Mouse (Mus musculus) gastrocnemius, postnatal 4 days (tissue): ENCODE measurements around the gene Slc51b. TPM values are rescaled to one million over a fixed set of nuclear protein-coding genes. Genes with fewer than 3 reads are reported as not detected.

ENCODE experiments used
- DNase-seq, 2 experiments: peaks; one replicate each; pipeline ENCODE4 v3.0.0; 2021 to 2022; ENCODE audit warnings: low spot score in 2 of 2, mixed read lengths in 2 of 2
- long read RNA-seq, 2 experiments: library from polyadenylated mRNA; stranded (forward); transcript quantifications; one replicate each; pipeline ENCODE4 v2.0.0; 2021
- total RNA-seq, 2 experiments: library from RNA; stranded (reverse); gene quantifications; 2 replicates each; pipeline ENCODE4 v1.2.3; 2021

Slc51b gene
- total RNA-seq = not detected
- long read RNA-seq, experiment 1 = 0 reads
- long read RNA-seq, experiment 2 = 0 reads

DNA sequence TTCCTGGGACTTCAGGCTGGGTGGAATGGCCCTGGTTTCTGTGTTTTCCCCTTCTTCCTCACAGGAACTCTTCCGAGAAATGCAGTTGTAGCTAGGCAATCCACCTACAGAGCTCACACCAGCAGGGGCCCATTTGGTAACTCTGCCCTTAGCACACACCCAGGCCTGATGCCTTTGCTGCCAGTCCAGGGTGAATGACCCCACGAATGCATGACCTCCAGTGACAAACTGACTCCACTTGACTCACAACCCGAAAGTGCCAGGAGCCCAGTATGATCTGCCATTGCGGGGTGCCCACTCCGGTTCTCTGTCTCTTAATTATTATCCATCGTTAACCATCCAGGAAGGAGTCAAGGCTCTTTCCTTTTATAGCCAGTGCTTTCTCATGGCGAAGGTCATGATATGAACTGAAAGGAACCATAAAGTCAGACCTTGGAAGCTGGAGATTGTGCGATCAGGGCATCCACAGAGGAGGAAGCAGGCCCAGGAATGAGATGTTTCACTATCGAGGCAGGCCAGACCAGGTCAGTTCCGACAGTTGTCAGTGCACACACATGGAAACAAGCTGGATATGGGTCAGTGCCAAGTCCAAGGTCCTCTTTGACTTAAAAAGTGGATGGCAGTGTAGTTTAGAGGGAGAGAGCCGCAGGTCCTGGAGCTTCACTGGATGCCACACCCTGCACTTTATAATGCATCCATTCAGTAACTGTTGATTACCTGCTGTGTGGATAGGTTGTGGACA, at the start of gene Slc51b:
Gene Slc51b, minus strand, starts transcription at position 196 of the 742 bp plus-strand sequence.
- no peak for DNase-seq

DNA sequence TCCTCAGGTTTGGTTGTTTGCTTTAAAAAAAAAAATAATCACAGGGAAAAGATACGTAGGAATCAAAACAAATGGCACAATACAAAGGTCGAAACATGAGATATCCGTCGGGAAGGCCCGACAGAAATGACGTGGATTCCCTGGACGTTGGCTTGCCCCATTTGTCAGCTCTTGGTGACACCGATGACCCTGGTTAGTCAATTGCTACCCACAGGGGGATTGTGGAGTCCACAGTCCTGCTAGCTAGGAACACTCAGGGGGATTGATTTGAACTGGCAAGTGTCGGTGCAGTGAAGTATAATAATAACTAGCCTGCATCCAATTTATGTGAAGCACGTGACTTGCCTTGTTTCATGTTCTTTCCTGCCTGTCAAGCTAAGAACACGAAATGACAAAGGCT, 44.9 kb upstream of the Slc51b start:
- DNase-seq = no peak

DNA sequence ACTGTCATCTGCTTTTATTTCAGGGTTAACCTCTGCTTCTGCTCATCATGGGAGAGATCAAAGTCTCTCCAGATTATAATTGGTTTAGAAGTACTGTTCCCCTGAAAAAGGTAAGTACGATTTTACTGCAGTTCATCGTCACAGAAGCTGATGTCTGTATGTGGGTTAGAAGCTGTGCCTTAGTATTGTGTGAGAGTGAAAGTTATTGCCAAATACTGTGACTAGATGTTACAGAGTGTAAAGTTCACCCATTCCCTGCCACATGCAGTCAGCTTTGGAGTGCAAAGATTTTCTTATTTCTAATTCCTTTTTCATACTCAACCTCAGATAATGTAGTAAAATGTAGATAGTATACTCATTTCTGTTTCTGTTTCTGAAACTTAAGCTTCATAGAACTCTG, 42.5 kb upstream of the Slc51b start:
- DNase-seq = no peak

DNA sequence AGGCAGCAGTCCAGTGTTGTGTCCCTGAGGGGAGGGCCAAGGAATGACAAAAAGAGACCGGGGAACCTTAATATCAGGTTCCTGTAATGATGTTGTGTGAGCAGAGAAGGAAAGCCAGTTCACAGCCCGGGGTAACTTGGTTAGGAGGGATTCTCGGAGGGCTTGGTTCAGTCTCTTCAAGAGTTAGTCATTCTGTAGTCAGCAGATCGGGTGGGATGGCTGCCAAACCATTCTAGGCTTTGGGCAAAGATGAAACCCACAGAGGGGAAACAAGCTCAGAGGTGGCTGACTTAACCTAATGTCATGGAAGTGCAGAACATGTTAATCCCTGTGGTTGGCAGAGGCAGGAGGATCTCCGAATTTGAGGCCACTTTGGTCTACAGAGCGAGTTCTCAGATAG, 41.4 kb upstream of the Slc51b start:
- peak in 1 of 2 experiments; percentile 24 for DNase-seq

DNA sequence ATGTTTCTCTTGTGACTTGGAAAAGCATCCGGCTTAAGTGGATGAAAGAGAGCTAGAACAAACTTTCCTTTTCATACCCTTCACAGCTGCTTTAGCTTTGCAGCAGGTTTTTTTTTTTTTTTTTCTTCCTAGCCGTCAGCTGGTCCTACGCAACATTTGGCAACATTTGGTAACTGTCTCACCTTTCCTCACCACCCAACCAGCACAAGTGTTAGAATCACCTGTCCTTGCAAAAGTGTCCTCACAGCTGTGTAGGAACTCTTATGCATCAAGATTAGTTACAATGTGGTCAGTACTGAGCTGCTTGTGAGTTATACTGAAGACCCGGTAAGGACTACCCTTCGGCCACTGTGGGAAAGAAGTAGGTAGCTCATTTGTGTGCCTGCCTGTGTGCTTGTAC, 39.8 kb upstream of the Slc51b start:
- no peak for DNase-seq

DNA sequence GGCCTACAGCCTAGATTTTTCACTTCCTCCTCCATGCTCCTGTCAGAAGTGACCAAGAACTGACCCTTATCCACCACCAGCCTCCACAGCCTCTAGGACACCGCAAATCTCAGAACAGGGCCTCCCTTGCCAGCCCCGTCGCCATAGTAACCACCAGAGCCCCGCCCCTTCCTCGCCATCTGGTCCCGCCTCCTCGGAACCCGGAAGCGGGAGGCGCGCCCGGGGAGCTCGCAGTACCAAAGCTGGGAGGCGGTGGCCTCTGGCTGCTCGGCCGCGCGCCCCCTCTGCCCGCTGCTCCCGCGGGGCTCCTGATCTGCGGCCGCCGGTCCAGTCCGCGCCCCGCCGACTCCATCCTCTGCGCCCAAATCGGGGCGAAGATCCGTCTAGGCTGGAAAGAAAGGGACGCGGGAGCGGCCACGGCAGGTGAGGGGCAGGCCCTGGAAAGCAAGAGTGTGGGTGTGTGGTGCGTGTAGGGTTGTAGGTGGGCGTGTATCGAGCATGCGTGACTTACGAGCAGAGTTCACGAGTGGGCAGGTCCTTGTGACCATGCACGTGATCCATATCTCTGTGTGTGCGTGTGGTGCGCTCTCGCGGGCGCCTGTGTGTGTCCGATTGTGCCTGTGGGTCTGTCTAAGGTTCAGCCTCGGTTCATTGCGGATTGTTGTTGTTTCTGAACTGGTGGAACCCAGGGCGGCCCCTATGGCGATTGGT, 38.1 kb upstream of the Slc51b start, which contains the start of gene Spg21:
Gene Spg21, plus strand, starts transcription at position 216 of the 711 bp plus-strand sequence.
- peak; percentile 95 to 96 for DNase-seq

DNA sequence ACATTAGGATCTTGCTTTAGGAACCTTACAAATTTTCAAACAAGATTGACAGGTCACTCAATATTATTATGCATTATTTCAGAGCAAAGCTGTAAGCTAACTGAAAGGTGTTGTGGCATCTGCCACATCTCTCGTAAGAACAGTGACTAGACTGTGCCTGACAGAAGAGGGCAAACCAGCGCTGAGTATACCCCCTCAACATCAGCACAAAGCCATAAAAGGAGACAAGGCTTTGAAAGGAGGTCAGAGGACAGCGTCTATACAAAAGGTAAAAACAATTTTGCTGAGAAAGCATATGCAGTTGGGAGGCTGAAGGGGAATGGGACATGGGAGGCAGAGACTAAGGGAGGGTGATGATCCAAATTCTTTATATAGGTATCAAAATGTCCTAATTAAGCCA, 37.4 kb upstream of the Slc51b start:
- DNase-seq = no peak

DNA sequence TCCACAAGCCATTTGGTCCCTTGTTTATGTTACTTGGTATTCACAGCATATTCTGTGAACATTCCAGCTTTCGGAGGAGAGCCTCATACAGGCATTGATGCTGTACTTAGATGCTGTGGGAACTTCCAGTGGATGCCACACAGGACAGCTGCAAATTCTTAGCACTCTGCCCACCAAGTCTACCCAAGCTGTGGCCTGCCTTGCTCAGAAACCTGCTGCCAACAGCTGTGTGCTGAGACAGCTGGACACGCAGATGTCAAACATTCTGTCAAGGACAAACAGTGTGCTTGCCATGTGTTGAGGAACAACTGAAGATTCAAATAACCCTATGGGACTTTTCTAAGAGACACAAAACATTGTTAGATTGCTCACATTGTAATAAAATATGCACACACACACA, 36.2 kb upstream of the Slc51b start:
- peak in 1 of 2 experiments; percentile 25 for DNase-seq

DNA sequence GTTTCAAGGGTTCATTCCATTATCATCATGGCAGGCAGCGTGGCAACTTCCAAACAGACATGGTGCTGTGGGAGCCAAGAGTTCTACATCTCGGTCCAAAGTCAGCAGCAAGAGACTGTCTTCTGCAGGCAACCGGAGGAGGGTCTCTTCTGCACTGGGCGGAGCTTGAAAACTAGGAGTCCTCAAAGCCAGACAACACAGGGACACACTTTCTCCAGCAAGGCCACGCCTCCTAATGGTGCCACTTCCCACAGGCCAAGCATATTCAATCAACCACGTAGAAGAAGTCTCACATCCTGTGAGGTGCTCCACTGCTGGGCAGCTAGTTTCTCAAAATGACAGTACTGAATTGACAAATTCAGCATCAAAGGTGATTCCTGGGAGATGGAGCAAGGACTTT, 25.2 kb upstream of the Slc51b start:
- DNase-seq = no peak

DNA sequence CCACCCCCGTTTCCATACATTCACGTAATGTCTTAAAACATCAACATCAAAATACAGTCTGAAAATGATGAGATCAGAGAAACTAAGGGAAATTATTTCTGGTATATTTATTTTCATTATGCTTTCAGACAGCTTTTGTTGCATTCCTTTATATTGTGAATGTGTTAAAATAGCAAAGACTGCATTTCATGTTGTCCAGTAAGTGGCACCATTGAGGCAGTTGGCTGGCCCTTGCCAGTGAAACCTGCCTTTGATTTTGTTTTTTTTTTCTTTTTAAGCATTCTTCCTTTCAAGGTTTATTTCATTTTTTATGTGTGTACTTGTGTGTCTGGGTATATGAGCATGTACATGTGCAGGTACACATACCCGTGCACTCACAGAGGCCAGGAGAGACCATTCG, 21.9 kb upstream of the Slc51b start:
- DNase-seq = no peak

DNA sequence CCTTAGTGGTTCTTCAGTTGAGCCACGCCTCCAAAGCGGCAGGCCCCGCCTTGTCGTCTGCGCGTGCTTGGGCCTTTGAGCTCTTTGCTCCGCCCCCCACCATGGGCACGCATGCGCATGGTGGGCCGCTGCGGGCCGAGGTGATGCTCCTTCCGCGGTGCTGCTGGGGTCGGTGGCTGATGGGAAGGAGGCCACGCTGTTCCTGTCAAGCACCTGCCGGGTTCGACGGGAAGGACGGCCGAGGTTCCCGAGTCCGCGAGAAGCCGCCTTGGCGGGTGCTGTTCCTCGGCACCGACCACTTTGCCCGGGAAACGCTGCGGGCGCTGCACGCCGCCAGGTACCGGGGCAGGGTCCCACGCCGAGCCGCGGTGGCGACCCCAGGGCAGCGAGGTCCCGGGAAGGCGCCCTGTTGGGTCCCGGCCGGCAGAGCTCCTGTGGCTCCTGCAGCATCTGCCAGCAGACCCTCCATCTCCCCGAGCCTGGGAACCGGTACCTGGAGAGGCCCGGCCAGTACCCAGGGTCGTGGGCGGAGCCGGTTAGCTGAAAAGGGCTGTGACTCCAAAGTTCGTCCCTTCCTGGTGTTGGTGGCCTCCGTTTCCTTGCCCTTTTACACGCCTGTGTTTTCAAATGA, 13.0 kb upstream of the Slc51b start, which contains the start of gene Mtfmt:
Gene Mtfmt, plus strand, starts transcription at position 112 of the 631 bp plus-strand sequence.
- peak; percentile 87 to 94 for DNase-seq

DNA sequence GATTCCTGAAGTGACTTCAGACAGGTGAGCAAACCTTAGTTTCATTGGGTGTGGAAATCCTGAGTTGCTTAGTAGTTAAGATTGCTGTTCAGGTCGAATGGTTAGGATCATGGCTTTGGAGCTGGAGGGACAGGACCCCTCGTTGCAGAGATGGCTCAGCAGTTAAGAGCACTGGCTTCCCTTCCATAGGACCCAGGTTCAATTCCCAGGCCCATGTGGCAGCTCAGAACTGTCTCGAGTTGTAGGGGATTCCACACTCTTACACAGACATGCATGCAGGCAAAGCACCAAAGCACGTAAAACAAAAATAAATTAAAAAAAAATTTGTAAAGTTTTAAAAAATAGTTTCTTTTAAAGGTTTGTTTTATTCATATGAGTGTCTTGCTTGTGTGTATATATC, 12.5 kb upstream of the Slc51b start:
- DNase-seq = no peak

DNA sequence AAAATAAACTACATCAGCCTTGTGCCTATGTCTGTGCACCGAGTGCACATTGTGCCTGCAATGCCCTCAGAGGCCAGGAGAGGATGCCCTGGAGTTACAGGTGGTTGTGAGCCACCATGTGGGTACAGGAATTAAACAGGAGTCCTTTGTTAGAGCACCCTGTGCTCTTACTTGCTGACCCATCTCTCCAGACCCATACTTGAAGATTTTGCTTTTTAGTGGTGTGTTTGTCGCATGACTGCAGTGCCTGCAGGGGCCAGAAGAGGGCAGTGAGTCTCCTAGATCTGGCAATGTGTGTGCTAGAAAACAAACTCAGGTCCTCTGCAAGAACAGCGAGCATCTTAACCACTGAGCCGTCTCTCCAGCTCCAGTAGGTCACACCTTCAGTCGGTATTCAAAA, 11.4 kb upstream of the Slc51b start:
- DNase-seq = peak in 1 of 2 experiments; percentile 44

DNA sequence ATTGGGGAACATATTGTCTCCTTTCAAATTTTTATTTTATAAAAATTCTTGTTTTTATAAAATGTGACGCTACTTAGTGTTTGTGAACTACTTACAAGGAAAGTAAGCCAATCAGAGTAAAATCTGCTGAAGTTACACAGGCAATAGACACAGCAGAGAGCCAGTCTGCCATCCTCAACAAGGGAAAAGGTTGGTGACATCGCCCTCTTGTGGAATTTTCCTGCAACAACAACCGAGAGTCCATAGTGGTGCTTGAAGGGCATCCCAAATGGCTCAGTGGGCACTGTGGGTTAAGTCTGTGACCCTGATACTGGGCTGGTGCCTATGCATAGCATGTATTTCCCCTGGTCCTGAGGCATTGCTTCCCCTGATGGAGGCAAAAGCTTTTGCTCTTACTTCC, 9.5 kb upstream of the Slc51b start:
- peak; percentile 67 to 79 for DNase-seq

DNA sequence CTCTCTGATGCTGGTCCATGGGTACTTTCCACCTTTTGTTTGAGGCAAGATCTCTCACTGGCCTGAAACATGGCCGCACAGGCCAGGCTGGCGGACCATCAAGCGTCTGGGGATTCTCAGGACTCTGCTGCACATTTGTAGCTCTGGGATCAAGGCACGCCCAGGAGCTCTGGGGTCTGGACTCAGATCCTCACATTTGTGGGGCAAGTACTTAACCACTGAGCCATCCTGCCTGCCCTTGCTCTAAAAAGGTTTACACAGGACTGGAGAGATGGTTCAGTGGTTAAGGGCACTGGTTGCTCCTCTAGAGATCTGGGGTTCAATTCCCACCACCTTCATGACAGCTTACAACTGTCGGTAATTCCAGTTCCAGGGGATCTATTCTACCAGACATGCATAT, 8.2 kb upstream of the Slc51b start:
- no peak for DNase-seq

DNA sequence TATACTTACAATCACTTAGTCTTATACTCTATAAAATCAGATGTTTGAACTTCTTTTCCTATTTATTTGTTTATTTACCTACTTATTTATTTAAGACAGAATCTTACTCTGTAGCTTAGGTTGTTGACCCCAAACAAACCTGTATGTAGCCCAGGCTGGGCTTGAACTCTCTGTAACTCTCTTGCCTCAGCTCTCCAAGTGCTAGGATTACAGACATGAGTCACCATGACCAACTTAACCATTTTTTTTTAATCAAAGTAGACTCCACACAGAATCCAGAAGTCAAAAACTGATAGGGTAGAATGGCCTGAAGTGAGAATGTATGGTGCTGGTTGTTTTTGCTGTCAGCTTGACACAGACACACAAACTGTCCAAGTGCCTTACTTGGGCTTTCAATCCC, 7.6 kb upstream of the Slc51b start:
- no peak for DNase-seq

DNA sequence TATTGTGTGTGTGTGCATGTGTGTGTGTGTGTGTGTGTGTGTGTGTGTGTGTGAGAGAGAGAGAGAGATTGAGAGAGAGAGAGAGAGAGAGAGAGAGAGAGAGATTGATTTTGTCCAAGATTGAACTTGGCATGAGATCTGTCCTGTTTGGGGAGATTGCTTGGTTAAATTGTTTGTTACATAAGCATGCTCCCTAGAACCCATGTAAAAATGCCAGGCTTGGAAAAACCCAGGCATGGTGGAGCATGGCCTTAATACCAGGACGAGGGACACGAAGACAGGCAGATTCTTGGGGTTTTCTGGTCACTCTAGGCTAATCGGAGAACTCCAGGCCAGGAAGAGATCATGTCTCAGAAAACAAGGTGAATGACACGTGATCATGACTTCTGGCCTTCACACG, 5.2 kb upstream of the Slc51b start:
- no peak for DNase-seq

DNA sequence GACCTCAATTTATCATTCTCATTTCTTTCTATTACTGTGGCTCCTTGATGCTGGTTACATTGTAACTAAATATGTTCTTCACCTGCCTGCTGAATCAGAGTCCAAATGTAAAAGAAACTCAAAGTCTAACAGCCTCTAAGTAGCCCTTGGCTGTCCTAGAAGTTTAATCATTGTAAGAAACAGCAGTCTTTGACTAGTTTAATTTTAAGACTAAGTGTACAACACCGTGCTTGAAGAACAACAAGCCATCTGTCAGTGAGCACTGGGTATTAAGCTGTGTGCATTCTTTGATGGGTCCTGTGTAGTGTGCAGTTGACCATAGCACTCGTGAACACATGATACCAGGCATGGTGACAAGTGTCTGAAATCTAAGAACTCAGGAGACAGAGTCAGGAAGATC, 4.8 kb upstream of the Slc51b start:
- DNase-seq = no peak

DNA sequence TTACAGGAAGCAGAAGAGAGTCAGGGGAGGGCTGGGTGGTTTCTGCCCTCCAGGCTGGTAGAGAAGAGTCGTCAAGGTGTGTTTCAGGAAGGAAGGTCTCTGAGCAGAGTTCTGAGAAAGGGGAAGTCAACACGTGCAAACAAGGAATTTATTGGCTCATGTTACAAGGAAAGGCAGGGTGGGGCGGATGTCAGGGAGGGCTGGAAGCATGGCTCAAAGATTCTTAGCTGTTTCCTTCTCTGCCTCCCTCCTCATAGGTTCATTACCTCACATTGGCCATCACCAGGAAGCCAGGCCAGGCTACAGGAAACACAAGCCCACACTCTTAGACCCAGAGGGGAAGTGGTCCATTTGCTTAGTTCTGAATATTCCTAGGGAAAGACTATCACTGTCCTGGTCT, 1.6 kb upstream of the Slc51b start:
- no peak for DNase-seq

DNA sequence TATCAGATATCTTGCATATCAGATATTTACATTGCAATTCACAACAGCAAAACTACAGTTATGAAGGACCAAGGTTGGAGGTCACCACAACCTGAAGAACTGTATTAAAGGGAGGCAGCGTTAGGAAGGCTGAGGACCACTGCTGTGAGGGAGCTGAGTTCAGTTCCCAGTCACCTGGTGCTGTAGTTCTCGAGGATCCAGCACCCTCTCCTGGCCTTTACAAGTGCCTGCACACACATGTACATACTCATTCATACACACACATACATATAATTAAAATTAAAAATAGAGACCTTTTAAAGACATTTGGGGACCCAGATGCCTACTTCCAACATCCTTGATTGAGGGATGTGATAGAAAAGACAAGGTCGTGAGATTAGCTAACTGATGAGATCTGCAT, 3.1 kb downstream of the Slc51b start:
- DNase-seq = no peak

DNA sequence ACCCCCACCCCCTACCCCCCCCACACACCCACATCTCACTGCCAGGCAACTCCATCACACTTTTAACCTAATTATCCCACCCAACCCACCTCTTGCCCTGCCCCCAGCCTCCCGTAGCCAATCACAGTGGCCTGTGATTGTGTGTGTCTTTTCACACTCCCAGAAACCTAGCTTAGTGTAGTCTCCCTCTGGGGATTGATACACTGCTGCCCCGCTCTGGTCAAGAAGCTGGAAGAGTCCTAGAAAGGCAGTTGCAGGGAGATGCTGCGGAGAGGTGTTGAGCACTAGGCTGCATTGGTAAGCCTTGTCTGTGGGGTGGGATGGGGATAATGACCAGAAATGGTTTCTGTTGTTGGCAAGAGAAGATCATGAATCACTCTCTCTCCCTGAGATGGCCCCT, 5.0 kb downstream of the Slc51b start:
- DNase-seq = no peak

DNA sequence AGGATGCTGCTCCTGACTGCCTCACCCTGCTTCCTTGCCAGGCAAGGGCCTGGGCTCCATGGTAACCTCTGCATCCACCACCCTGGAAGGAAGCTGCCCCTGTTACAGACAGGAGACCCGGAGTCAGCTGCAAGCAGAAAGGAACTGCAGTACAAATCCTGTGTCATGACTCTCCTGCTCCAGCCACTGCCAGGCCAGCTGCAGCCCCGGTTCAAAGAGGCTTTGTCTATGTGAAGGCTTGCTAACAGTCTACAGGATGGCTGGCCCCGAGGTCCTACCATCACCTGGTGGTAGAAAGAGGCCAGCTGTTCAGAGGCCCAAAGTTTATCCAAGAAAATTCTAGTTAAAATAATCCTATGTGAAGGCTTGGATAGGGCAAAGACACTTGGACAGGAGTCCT, 11.4 kb downstream of the Slc51b start:
- DNase-seq = no peak
